Mouse (Mus musculus): ENCODE results near the gene Tmem132d. TPM values are rescaled to one million over a fixed set of nuclear protein-coding genes. Genes with fewer than 3 reads are reported as not detected.

The Tmem132d gene
- 0.58 and 0.60 TPM in 2 replicates for polyA plus RNA-seq (2012; rRNA removed)
- polyA plus RNA-seq (2014; fragmentation: Nextera tagmentation; extraction: Ambion mirVana), result 0.33 and 0.43 TPM in 2 replicates

DNA sequence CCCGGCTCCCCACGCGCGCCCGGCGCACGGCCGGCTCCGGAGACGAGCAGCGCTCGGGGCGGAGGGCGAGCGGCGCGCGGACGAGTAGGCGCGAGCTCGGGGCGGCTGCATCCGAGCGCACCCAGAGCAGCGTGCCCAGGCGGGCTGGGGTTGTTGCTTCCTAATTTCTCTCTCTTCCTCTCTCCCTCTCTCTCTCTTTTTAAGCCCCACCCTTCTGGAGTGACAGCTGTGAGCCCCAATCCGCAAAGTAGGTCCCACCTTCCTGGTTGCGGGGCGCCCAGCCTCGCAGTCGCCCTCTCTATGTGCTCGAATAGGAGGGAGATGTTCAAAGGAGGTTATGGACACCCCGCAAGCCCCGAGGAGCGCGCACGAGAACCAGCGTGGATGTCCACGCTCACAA is at the start of gene Tmem132d:
Gene Tmem132d, minus strand, starts transcription at position 162 of the 400 bp plus-strand sequence.
- Histone ChIP-seq H3K9me3 (ENCODE audit: control insufficient read depth, low read length) (no peaks in the 10 kb centered on the region), H3K4me1 (ENCODE audit: control insufficient read depth, insufficient read depth, low read length) (no peaks in the 10 kb centered on the region), H3K27ac (replicated peaks; ENCODE audit: low read depth, low read length) (no peak within 1 kb of the TSS), H3K27me3 (ENCODE audit: control insufficient read depth, insufficient read depth, low read length) (peaks cover 53% of the 10 kb centered on the region), H3K4me3 (replicated peaks; ENCODE audit: low read length) (peak within 1 kb of the TSS; percentile 40), H3K4me2 (replicated peaks; ENCODE audit: low read depth, low read length, severe bottlenecking) (peak within 1 kb of the TSS; percentile 68), H3K9ac (ENCODE audit: low read depth, low read length, severe bottlenecking) (peak within 1 kb of the TSS; percentile 25; the same call in 1 of the 2 replicates), H3K36me3 (ENCODE audit: control insufficient read depth, insufficient read depth, low read length) (no peaks in the 10 kb centered on the region)
- WGBS, result 2% methylated on average over 16 of the region's 40 CpGs
- ATAC-seq (ENCODE audit: low FRiP score, low read depth) (peak; percentile 65), DNase-seq (ENCODE audit: low spot score) (no peak)
- no peak for TF ChIP-seq POLR2A (IDR thresholded peaks at IDR 0.05; ENCODE audit: borderline replicate concordance, extremely low read depth, insufficient read depth, insufficient read length)

DNA sequence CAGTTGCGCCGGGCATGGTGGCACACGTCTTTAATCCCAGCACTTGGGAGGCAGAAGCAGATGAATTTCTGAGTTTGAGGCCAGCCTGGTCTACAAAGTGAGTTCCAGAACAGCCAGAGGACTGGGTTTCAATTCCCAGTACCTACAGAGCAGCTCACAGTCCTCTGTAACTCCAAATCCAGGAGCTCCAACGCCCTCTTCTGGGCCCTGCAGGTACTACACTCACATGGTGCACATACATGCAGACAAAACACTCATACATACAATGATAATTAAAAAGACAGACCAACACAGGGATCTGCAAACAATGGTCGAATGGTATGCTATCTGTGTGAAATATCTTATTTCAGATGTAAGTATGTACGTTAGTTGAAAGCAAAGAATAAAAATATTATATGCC is 47.9 kb upstream of the Tmem132d start:
- Histone ChIP-seq H3K4me3 (replicated peaks; ENCODE audit: low read length) (no peak overlapping the region), H3K9me3 (ENCODE audit: control insufficient read depth, low read length) (no peaks in the 10 kb centered on the region), H3K27me3 (ENCODE audit: control insufficient read depth, insufficient read depth, low read length) (peaks cover 21% of the 10 kb centered on the region), H3K9ac (ENCODE audit: low read depth, low read length, severe bottlenecking) (no peak overlapping the region), H3K4me1 (ENCODE audit: control insufficient read depth, insufficient read depth, low read length) (no peaks in the 10 kb centered on the region), H3K4me2 (replicated peaks; ENCODE audit: low read depth, low read length, severe bottlenecking) (no peak overlapping the region), H3K27ac (replicated peaks; ENCODE audit: low read depth, low read length) (no peak overlapping the region), H3K36me3 (ENCODE audit: control insufficient read depth, insufficient read depth, low read length) (no peaks in the 10 kb centered on the region)
- TF ChIP-seq POLR2A (IDR thresholded peaks at IDR 0.05; ENCODE audit: borderline replicate concordance, extremely low read depth, insufficient read depth, insufficient read length), result no peak
- DNase-seq (ENCODE audit: low spot score), result no peak
- no peak for ATAC-seq (ENCODE audit: low FRiP score, low read depth)
- WGBS, result 85% methylated on average over 6 of the region's 6 CpGs

DNA sequence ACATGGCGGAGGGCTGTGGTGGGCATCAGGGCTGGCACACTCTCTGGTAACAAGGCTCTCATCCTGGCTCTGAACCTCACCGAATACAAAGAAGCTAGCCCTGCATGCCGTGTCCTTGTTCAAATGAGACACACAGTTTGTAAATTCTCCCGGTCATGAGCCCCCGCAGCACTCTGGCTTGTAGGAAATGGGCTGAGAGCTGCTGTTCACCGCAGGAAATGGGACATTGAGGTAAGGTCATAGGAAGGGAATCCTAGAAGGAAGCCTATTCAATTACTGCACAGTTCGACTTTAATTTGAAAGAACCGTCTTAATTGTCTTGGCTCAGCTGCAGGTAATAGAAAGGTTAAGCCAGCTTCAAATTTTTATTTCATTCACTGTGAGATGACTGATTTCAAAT is 42.5 kb upstream of the Tmem132d start:
- DNase-seq (ENCODE audit: low spot score) (no peak), ATAC-seq (ENCODE audit: low FRiP score, low read depth) (no peak)
- Histone ChIP-seq H3K27ac (replicated peaks; ENCODE audit: low read depth, low read length) (no peak overlapping the region), H3K36me3 (ENCODE audit: control insufficient read depth, insufficient read depth, low read length) (no peaks in the 10 kb centered on the region), H3K4me2 (replicated peaks; ENCODE audit: low read depth, low read length, severe bottlenecking) (no peak overlapping the region), H3K4me3 (replicated peaks; ENCODE audit: low read length) (no peak overlapping the region), H3K9me3 (ENCODE audit: control insufficient read depth, low read length) (no peaks in the 10 kb centered on the region), H3K9ac (ENCODE audit: low read depth, low read length, severe bottlenecking) (no peak overlapping the region), H3K4me1 (ENCODE audit: control insufficient read depth, insufficient read depth, low read length) (no peaks in the 10 kb centered on the region), H3K27me3 (ENCODE audit: control insufficient read depth, insufficient read depth, low read length) (no peaks in the 10 kb centered on the region)
- TF ChIP-seq POLR2A (IDR thresholded peaks at IDR 0.05; ENCODE audit: borderline replicate concordance, extremely low read depth, insufficient read depth, insufficient read length), result no peak
- WGBS, result 67% methylated on average over 8 of the region's 8 CpGs

DNA sequence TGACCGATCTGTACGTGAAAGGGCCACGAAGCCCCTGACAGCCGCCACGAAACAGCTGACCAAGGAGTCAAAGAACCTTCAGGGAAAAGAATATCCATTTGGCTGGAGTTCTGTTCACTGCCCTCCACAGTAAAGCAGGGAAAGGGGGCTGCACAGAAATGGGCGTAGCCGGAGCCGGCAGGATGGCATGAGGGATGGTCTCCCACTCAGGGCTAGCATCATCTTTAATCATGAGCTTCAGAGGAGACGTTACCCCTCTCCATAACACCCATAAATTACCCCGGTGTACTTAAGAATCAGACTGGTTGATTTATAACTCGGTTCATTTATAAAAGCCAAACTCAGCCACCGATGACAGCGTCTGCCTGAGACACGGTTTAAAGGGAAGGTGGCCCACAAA is 36.9 kb upstream of the Tmem132d start:
- DNase-seq (ENCODE audit: low spot score) (no peak), ATAC-seq (ENCODE audit: low FRiP score, low read depth) (no peak)
- Histone ChIP-seq H3K36me3 (ENCODE audit: control insufficient read depth, insufficient read depth, low read length) (no peaks in the 10 kb centered on the region), H3K4me3 (replicated peaks; ENCODE audit: low read length) (no peak overlapping the region), H3K4me2 (replicated peaks; ENCODE audit: low read depth, low read length, severe bottlenecking) (no peak overlapping the region), H3K27me3 (ENCODE audit: control insufficient read depth, insufficient read depth, low read length) (no peaks in the 10 kb centered on the region), H3K4me1 (ENCODE audit: control insufficient read depth, insufficient read depth, low read length) (0 out of 2 replicates have a peak, but pooled peaks cover 3% of the 10 kb centered on the region), H3K9me3 (ENCODE audit: control insufficient read depth, low read length) (no peaks in the 10 kb centered on the region), H3K27ac (replicated peaks; ENCODE audit: low read depth, low read length) (no peak overlapping the region), H3K9ac (ENCODE audit: low read depth, low read length, severe bottlenecking) (no peak overlapping the region)
- TF ChIP-seq POLR2A (IDR thresholded peaks at IDR 0.05; ENCODE audit: borderline replicate concordance, extremely low read depth, insufficient read depth, insufficient read length), result no peak
- WGBS, result 58% methylated on average over 14 of the region's 14 CpGs

DNA sequence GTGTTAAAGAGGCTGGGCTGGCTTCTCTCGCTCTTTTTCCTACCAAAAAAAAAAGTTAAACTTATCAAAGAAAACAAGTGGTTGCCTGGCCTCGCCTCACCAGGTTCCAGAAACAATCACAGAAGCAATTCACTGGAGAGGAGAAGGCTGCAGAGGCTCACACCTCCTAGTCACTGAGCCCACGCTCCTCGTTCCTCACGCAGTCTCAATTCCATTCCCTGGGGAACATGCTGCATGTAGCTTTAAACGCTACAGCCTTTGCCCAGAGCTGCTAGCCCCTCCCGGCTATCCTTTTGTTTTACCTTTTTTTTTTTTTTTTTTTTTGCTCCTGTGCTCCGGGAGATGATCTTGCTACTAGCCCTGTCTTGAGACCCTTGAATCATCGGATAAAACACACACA is 31.6 kb upstream of the Tmem132d start:
- H3K9ac ChIP-seq (ENCODE audit: low read depth, low read length, severe bottlenecking), result no peak overlapping the region
- ATAC-seq (ENCODE audit: low FRiP score, low read depth), result no peak
- no peak overlapping the region for H3K4me3 ChIP-seq (replicated peaks; ENCODE audit: low read length)
- H3K36me3 ChIP-seq (ENCODE audit: control insufficient read depth, insufficient read depth, low read length), result no peaks in the 10 kb centered on the region
- 7% methylated on average over 9 of the region's 9 CpGs for WGBS
- no peak for TF ChIP-seq POLR2A (IDR thresholded peaks at IDR 0.05; ENCODE audit: borderline replicate concordance, extremely low read depth, insufficient read depth, insufficient read length)
- DNase-seq (ENCODE audit: low spot score), result no peak
- no peaks in the 10 kb centered on the region for H3K9me3 ChIP-seq (ENCODE audit: control insufficient read depth, low read length)
- no peak overlapping the region for H3K27ac ChIP-seq (replicated peaks; ENCODE audit: low read depth, low read length)
- no peaks in the 10 kb centered on the region for H3K27me3 ChIP-seq (ENCODE audit: control insufficient read depth, insufficient read depth, low read length)
- H3K4me2 ChIP-seq (replicated peaks; ENCODE audit: low read depth, low read length, severe bottlenecking), result no peak overlapping the region
- peaks cover 6% of the 10 kb centered on the region; the same call in 1 of the 2 replicates for H3K4me1 ChIP-seq (ENCODE audit: control insufficient read depth, insufficient read depth, low read length)

DNA sequence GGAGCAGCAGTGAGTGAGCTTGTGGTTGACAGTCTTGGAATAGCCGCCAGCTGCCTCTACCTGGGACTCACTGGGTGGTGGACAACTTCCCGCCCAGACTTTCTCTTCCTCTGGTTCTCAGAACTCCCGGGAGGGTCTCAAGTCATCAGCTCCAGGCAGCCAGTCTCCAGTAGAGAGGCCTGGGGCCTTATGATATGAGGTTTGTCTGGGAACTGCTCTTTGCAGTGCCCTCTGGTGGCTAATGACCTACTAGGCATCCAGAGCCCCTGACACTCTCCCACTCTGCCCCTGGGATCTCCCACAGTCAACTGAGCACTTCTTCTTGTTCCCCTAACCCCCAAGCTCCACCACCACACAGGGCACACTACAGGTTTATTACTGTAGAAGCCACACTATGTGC is 27.7 kb upstream of the Tmem132d start:
- H3K9ac ChIP-seq (ENCODE audit: low read depth, low read length, severe bottlenecking), result no peak overlapping the region
- peaks cover 6% of the 10 kb centered on the region; the same call in 1 of the 2 replicates for H3K4me1 ChIP-seq (ENCODE audit: control insufficient read depth, insufficient read depth, low read length)
- no peaks in the 10 kb centered on the region for H3K36me3 ChIP-seq (ENCODE audit: control insufficient read depth, insufficient read depth, low read length)
- 39% methylated on average over 3 of the region's 3 CpGs for WGBS
- no peak overlapping the region for H3K27ac ChIP-seq (replicated peaks; ENCODE audit: low read depth, low read length)
- no peak overlapping the region for H3K4me2 ChIP-seq (replicated peaks; ENCODE audit: low read depth, low read length, severe bottlenecking)
- DNase-seq (ENCODE audit: low spot score), result no peak
- H3K27me3 ChIP-seq (ENCODE audit: control insufficient read depth, insufficient read depth, low read length), result no peaks in the 10 kb centered on the region
- no peak for TF ChIP-seq POLR2A (IDR thresholded peaks at IDR 0.05; ENCODE audit: borderline replicate concordance, extremely low read depth, insufficient read depth, insufficient read length)
- no peak for ATAC-seq (ENCODE audit: low FRiP score, low read depth)
- H3K9me3 ChIP-seq (ENCODE audit: control insufficient read depth, low read length), result no peaks in the 10 kb centered on the region
- H3K4me3 ChIP-seq (replicated peaks; ENCODE audit: low read length), result no peak overlapping the region

Data from limb, embryonic 14.5 days (tissue).